Mouse (Mus musculus): ENCODE data around the gene Dock4.
"Not testable (repeated sequence)": the region's sequence is repeated elsewhere in the genome, so short reads cannot be mapped to it uniquely, and the experiment has no call there.

The Dock4 gene

GRCm38 (mm10) chr12:40832157-40832556, 386.4 kb downstream of the Dock4 start:
- DNase-seq, result peak; percentile 60

GRCm38 (mm10) chr12:40836924-40837323, 391.2 kb downstream of the Dock4 start:
- peak; percentile 95 for DNase-seq

GRCm38 (mm10) chr12:40837597-40838337, 392.0 kb downstream of the Dock4 start:
- DNase-seq, result peak; percentile 85

- no peak for DNase-seq
Measured at GRCm38 (mm10) chr12:40838338-40838695, 392.6 kb downstream of the Dock4 start.

- DNase-seq, result no peak
Measured at GRCm38 (mm10) chr12:40838940-40839339, 393.2 kb downstream of the Dock4 start.

GRCm38 (mm10) chr12:40839817-40840216, 394.1 kb downstream of the Dock4 start:
- no peak for DNase-seq

GRCm38 (mm10) chr12:40842251-40842988, 396.7 kb downstream of the Dock4 start:
- DNase-seq, result peak; percentile 50

GRCm38 (mm10) chr12:40842991-40843390, 397.2 kb downstream of the Dock4 start:
- no peak for DNase-seq

GRCm38 (mm10) chr12:40843474-40844080, 397.8 kb downstream of the Dock4 start:
- DNase-seq, result no peak

- no peak for DNase-seq
Measured at GRCm38 (mm10) chr12:40844324-40844723, 398.6 kb downstream of the Dock4 start.

- no peak for DNase-seq
Measured at GRCm38 (mm10) chr12:40854705-40855367, 409.1 kb downstream of the Dock4 start.

- DNase-seq, result no peak
Measured at GRCm38 (mm10) chr12:40857466-40857865, 411.7 kb downstream of the Dock4 start.

- not testable (repeated sequence) for DNase-seq
Measured at GRCm38 (mm10) chr12:40858763-40859162, 413.0 kb downstream of the Dock4 start.

- DNase-seq, result no peak
Measured at GRCm38 (mm10) chr12:40870387-40870786, 424.6 kb downstream of the Dock4 start.

- no peak for DNase-seq
Measured at GRCm38 (mm10) chr12:40872716-40873115, 427.0 kb downstream of the Dock4 start.

GRCm38 (mm10) chr12:40873267-40873666, 427.5 kb downstream of the Dock4 start:
- not testable (repeated sequence) for DNase-seq

GRCm38 (mm10) chr12:40884976-40885375, 439.2 kb downstream of the Dock4 start:
- no peak for DNase-seq

GRCm38 (mm10) chr12:40885377-40885776, 439.6 kb downstream of the Dock4 start:
- no peak for DNase-seq

GRCm38 (mm10) chr12:40887496-40887895, 441.7 kb downstream of the Dock4 start:
- DNase-seq, result no peak

GRCm38 (mm10) chr12:40888261-40888791, 442.6 kb downstream of the Dock4 start:
- DNase-seq, result no peak

- DNase-seq, result no peak
Measured at GRCm38 (mm10) chr12:40888829-40889228, 443.1 kb downstream of the Dock4 start.

- DNase-seq, result no peak
Measured at GRCm38 (mm10) chr12:40889534-40889933, 443.8 kb downstream of the Dock4 start.

GRCm38 (mm10) chr12:40891168-40891567, 445.4 kb downstream of the Dock4 start:
- no peak for DNase-seq

Measured in retina, postnatal 1 day (tissue).